Mouse (Mus musculus): ENCODE data around the gene Rabl2. TPM values are rescaled to one million over a fixed set of nuclear protein-coding genes. Genes with fewer than 3 reads are reported as not detected.

Rabl2 gene
- 3.4 to 4.7 TPM (median 4.1 TPM) in 4 replicates for total RNA-seq (2023)

DNA sequence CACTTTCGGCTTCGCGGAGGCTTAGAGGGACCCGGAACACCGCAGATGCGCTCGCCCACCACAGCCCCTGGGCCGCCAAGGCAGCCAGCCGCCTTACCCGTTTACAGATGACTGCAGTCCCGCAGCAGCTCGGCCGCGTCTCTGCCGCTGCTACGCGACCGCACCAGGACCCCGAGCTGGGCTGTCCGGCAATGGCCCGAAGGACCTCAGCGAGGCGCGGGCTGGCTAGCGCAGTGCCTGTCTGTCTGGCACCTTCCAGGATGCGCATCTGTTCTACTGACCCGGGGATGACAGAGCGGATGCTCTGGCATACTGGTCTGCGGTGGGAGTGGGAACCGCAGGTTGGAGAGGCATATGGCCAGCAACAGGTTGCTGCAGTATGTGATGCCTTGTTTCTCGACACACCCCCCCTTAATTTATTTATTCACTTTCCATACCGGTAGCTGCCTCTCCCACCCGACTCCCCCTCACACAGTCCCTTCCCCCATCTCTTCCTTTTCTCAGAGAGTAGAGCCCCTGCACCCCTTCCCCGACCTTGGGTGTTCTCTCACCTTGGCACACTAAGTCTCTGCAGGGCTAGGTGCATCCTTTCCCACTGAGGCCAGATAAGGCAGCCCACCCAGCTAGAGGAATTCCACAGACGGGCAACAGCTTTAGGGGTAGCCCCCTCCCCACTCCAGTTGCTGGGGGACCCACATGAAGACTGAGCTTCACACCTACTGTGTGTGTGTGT lies at the start of gene Rabl2:
Gene Rabl2 (minus strand): TSS at position 201 of the 733 bp plus-strand sequence.

DNA sequence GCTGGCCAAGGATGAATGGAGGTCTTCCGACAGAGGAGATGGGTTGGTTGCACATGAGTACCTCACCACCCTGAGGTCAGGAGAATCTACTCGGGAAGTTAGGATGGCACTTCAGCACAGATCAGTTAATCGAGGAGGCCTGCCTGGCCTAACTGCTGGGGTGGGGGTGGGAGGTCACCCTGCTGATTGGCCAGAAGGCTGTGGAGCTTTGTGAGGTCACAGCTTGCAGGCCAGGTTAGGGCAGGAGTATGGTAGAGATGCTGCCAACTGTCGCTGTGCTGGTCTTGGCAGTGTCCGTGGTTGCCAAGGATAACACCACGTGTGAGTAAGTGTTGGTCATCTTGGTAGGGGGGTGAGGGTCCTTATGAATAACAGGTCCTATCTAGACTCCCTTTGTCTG lies 23.6 kb downstream of the Rabl2 start, which contains the start of gene Acr:
Gene Acr (plus strand): TSS at position 213 of the 400 bp plus-strand sequence.

Other genes with a start within 250 kb of the Rabl2 start
- 38.4 to 46.3 TPM (median 41.9 TPM) in 4 replicates for gene Lmf2, start 236.3 kb downstream of the Rabl2 start, total RNA-seq (2023)
- 121 to 132 TPM (median 123 TPM) in 4 replicates for gene Ncaph2, start 236.2 kb downstream of the Rabl2 start, total RNA-seq (2023)
- gene Sco2, start 218.1 kb downstream of the Rabl2 start, total RNA-seq (2023): 14.3 to 17.6 TPM (median 15.7 TPM) in 4 replicates
- 0.50 to 1.0 TPM (median 0.87 TPM) in 4 replicates for gene Tymp, start 214.9 kb downstream of the Rabl2 start, total RNA-seq (2023)
- not detected in 4 replicates for gene Odf3b, start 212.6 kb downstream of the Rabl2 start, total RNA-seq (2023)
- not detected in 4 replicates for gene Klhdc7b, start 207.0 kb downstream of the Rabl2 start, total RNA-seq (2023)
- not detected in 4 replicates for gene Syce3, start 181.4 kb downstream of the Rabl2 start, total RNA-seq (2023)
- 7.6 to 14.5 TPM (median 12.0 TPM) in 4 replicates for gene Cpt1b, start 166.1 kb downstream of the Rabl2 start, total RNA-seq (2023)
- 10.8 to 14.3 TPM (median 13.9 TPM) in 4 replicates for gene C730034F03Rik, start 162.3 kb downstream of the Rabl2 start, total RNA-seq (2023)
- 0.72 TPM in 1 of 4 replicates, not detected in the others for gene Gm44502, start 162.2 kb downstream of the Rabl2 start, total RNA-seq (2023)
- 289 to 340 TPM (median 320 TPM) in 4 replicates for gene Chkb, start 162.0 kb downstream of the Rabl2 start, total RNA-seq (2023)
- gene Mapk8ip2, start 138.0 kb downstream of the Rabl2 start, total RNA-seq (2023): 0.13 TPM in 1 of 4 replicates, not detected in the others
- gene Arsa, start 114.5 kb downstream of the Rabl2 start, total RNA-seq (2023): 15.0 to 18.5 TPM (median 17.2 TPM) in 4 replicates
- not detected in 4 replicates for gene Shank3, start 92.3 kb downstream of the Rabl2 start, total RNA-seq (2023)
- not detected in 4 replicates for gene Acr, start 23.6 kb downstream of the Rabl2 start, total RNA-seq (2023)
- gene Syt10, start 249.9 kb upstream of the Rabl2 start, total RNA-seq (2023): not detected in 4 replicates